9 mouse cellular contexts compared by ENCODE assay signal in the genomic region with DNA sequence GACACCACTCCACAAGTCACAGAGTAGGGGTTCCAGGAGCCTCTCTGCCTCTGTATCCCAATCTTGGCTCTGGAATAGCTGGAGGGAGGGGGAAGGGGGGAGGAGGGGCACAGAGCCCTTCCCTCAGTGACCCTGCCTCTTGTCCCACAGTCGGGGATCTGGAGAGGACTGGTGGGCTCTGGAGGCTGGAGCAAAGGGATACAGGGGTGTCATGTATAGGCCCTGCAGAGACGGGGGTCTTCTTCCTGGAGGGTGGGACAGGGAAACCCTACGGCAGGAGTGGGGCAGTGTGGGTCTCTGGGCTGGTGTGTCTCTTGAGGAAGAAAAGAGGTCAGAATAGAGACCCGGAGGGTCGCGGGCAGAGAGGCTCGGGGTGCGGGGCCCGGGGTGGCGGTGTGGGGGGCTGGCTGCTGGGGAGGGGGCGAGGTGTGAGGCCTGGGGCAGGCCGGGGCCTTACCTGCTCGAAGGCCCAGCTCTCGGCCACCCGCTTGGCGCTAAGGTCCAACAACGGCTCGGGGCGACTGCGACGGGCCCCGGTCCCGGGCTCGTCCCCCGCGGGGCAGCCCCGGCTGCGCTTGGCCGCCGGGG. TPM values are rescaled to one million over a fixed set of nuclear protein-coding genes. Genes with fewer than 3 reads are reported as not detected.
A peak's percentile ranks its signal among the peaks of the same experiment; 100 is the strongest.
DNase-seq lines count a peak whose midpoint lies in the region; ATAC-seq and TF ChIP-seq lines count a peak whose summit lies in the region.
"Had no signal": no experiment of that assay in that cellular context is flagged by ENCODE, and none has a peak within 500 bp of the region (broad histone marks: within the 10 kb centered on the region; RNA-seq: fewer than 3 reads in every experiment).

No protein-coding gene starts in this region.

- no peaks in the 10 kb centered on the region; the same call in 1 of the 2 replicates for H3K36me3 ChIP-seq in embryonic facial prominence, embryonic 11.5 days (replicated peaks; ENCODE audit: control insufficient read depth, insufficient read depth, low read depth, low read length)
- H3K36me3 ChIP-seq in midbrain, embryonic 15.5 days (replicated peaks) = peaks cover 5% of the 10 kb centered on the region; the same call in 1 of the 2 replicates

- H3K9ac ChIP-seq in embryonic facial prominence, embryonic 11.5 days (replicated peaks; ENCODE audit: low read length) = peak overlapping the region; percentile 94
- peak overlapping the region; percentile 99 for H3K9ac ChIP-seq in midbrain, embryonic 15.5 days

- no peak; the same call in 1 of the 2 replicates for TF ChIP-seq CTCF in left cerebral cortex, adult 2 months (IDR thresholded peaks at IDR 0.05)

- H3K4me2 ChIP-seq in embryonic facial prominence, embryonic 11.5 days (ENCODE audit: low read depth, low read length) = peak overlapping the region; percentile 84
- H3K4me2 ChIP-seq in midbrain, embryonic 15.5 days = peak overlapping the region; percentile 88

- intact Hi-C loops in left cerebral cortex, adult 2 months (cut with DNase I) = loop anchor here (2.0 kb wide), 1 partner anchor 20 kb away; the partner anchor contains the start of gene Mri1
- intact Hi-C loops in left cerebral cortex, postnatal 14 days (cut with DNase I) = no loop called here

- peak overlapping the region; percentile 86 for H3K27ac ChIP-seq in left cerebral cortex, adult 2 months
- 0 out of 2 replicates have a peak overlapping the region, but pooled peaks have one; percentile 41 for H3K27ac ChIP-seq in embryonic facial prominence, embryonic 11.5 days (replicated peaks; ENCODE audit: low read depth, low read length)
- H3K27ac ChIP-seq in midbrain, embryonic 15.5 days = peak overlapping the region; percentile 74

- no peaks in the 10 kb centered on the region for H3K9me3 ChIP-seq in embryonic facial prominence, embryonic 11.5 days (replicated peaks; ENCODE audit: control insufficient read depth, low read length)
- H3K9me3 ChIP-seq in midbrain, embryonic 15.5 days = no peaks in the 10 kb centered on the region

- peaks cover 4% of the 10 kb centered on the region for H3K4me1 ChIP-seq in embryonic facial prominence, embryonic 11.5 days (ENCODE audit: control insufficient read depth, insufficient read depth, low read length)
- H3K4me1 ChIP-seq in midbrain, embryonic 15.5 days = peaks cover 39% of the 10 kb centered on the region

- peak overlapping the region; percentile 57 for H3K4me3 ChIP-seq in left cerebral cortex, adult 2 months
- peak overlapping the region; percentile 92 for H3K4me3 ChIP-seq in embryonic facial prominence, embryonic 11.5 days (ENCODE audit: low read depth, low read length)
- H3K4me3 ChIP-seq in midbrain, embryonic 15.5 days = peak overlapping the region; percentile 95

- no peaks in the 10 kb centered on the region for H3K27me3 ChIP-seq in embryonic facial prominence, embryonic 11.5 days (ENCODE audit: control insufficient read depth, insufficient read depth, low read length)
- H3K27me3 ChIP-seq in midbrain, embryonic 15.5 days (replicated peaks) = no peaks in the 10 kb centered on the region

- no peak for DNase-seq in left cerebral cortex, adult 2 months (ENCODE audit: extremely low spot score in 1 of 2, low spot score in 2 of 2)
- DNase-seq in left cerebral cortex, postnatal 14 days (ENCODE audit: low spot score in 2 of 2) = no peak
- DNase-seq in embryonic facial prominence, embryonic 11.5 days (ENCODE audit: low spot score) = peak; percentile 11
- DNase-seq in induced T-regulatory cell, adult 2 months (ENCODE audit: low read depth) = peak; percentile 45
- no peak for DNase-seq in layer of hippocampus, adult 8-10 months (ENCODE audit: low spot score in 2 of 2)
- DNase-seq in spleen, adult 12 weeks (ENCODE audit: low spot score) = no peak
- no peak for DNase-seq in ovary, postnatal 10 days (ENCODE audit: low spot score)

- WGBS in embryonic facial prominence, embryonic 11.5 days = 2% methylated on average over 29 of the region's 30 CpGs
- WGBS in midbrain, embryonic 15.5 days = 0% methylated on average over 26 of the region's 30 CpGs

- peak; percentile 14; the same call in 1 of the 2 replicates for ATAC-seq in embryonic facial prominence, embryonic 11.5 days (replicated peaks; ENCODE audit: insufficient number of reproducible peaks, low FRiP score, low TSS enrichment, low read depth)
- ATAC-seq in midbrain, embryonic 15.5 days (replicated peaks) = peak; percentile 60

RNA-seq across cellular contexts. Expression of gene Zswim4, which starts 0.4 kb away (rescaled TPM):
- 10 to 100 TPM; 15.1 to 17.8 TPM for total RNA-seq in left cerebral cortex, adult 2 months (2021)
- total RNA-seq in left cerebral cortex, postnatal 14 days (2021) = 10 to 100 TPM; 14.1 to 15.0 TPM
- polyA plus RNA-seq in embryonic facial prominence, embryonic 11.5 days (2014; fragmentation: Nextera tagmentation; extraction: Ambion mirVana) = 15.3 and 16.9 TPM in 2 replicates
- polyA plus RNA-seq in midbrain, embryonic 15.5 days (2015; fragmentation: Nextera tagmentation; extraction: Ambion mirVana) = 33.2 and 33.3 TPM in 2 replicates
- total RNA-seq in layer of hippocampus, adult 8-10 months (2022) = 10 to 100 TPM; 15.1 to 17.6 (median 16.6) TPM

RNA-seq across cellular contexts. Expression of gene D8Ertd738e, which starts 13.0 kb away (rescaled TPM):
- total RNA-seq in left cerebral cortex, adult 2 months (2021) = 100 to 1,000 TPM; 124 to 140 TPM
- 100 to 1,000 TPM; 140 to 144 TPM for total RNA-seq in left cerebral cortex, postnatal 14 days (2021)
- polyA plus RNA-seq in embryonic facial prominence, embryonic 11.5 days (2014; fragmentation: Nextera tagmentation; extraction: Ambion mirVana) = 322 and 340 TPM in 2 replicates
- 225 and 244 TPM in 2 replicates for polyA plus RNA-seq in midbrain, embryonic 15.5 days (2015; fragmentation: Nextera tagmentation; extraction: Ambion mirVana)
- total RNA-seq in layer of hippocampus, adult 8-10 months (2022) = 100 to 1,000 TPM in 2 of 4 experiments, 10 to 100 TPM in 2; 94.5 to 137 (median 106) TPM

RNA-seq across cellular contexts. Expression of gene Mri1, which starts 20.6 kb away (rescaled TPM):
- total RNA-seq in left cerebral cortex, adult 2 months (2021) = 10 to 100 TPM; 13.2 to 16.5 TPM
- total RNA-seq in left cerebral cortex, postnatal 14 days (2021) = 10 to 100 TPM; 18.4 to 21.8 TPM
- 50.6 and 54.1 TPM in 2 replicates for polyA plus RNA-seq in embryonic facial prominence, embryonic 11.5 days (2014; fragmentation: Nextera tagmentation; extraction: Ambion mirVana)
- 49.4 and 50.9 TPM in 2 replicates for polyA plus RNA-seq in midbrain, embryonic 15.5 days (2015; fragmentation: Nextera tagmentation; extraction: Ambion mirVana)
- total RNA-seq in layer of hippocampus, adult 8-10 months (2022) = 10 to 100 TPM; 17.8 to 25.8 (median 20.0) TPM

RNA-seq across cellular contexts. Expression of gene Ccdc130, which starts 33.7 kb away (rescaled TPM):
- 10 to 100 TPM; 27.7 to 35.5 TPM for total RNA-seq in left cerebral cortex, adult 2 months (2021)
- total RNA-seq in left cerebral cortex, postnatal 14 days (2021) = 10 to 100 TPM; 24.6 to 26.0 TPM
- 20.3 and 21.2 TPM in 2 replicates for polyA plus RNA-seq in embryonic facial prominence, embryonic 11.5 days (2014; fragmentation: Nextera tagmentation; extraction: Ambion mirVana)
- 22.8 and 26.6 TPM in 2 replicates for polyA plus RNA-seq in midbrain, embryonic 15.5 days (2015; fragmentation: Nextera tagmentation; extraction: Ambion mirVana)
- 10 to 100 TPM; 22.7 to 30.9 (median 27.0) TPM for total RNA-seq in layer of hippocampus, adult 8-10 months (2022)

RNA-seq across cellular contexts. Expression of gene Nanos3, which starts 51.5 kb away (rescaled TPM):
- 1 to 10 TPM; 2.0 to 3.0 TPM for total RNA-seq in left cerebral cortex, adult 2 months (2021)
- 1 to 10 TPM; 2.7 to 4.6 TPM for total RNA-seq in left cerebral cortex, postnatal 14 days (2021)
- polyA plus RNA-seq in embryonic facial prominence, embryonic 11.5 days (2014; fragmentation: Nextera tagmentation; extraction: Ambion mirVana) = 3.9 and 4.7 TPM in 2 replicates
- 8.1 and 8.5 TPM in 2 replicates for polyA plus RNA-seq in midbrain, embryonic 15.5 days (2015; fragmentation: Nextera tagmentation; extraction: Ambion mirVana)
- total RNA-seq in layer of hippocampus, adult 8-10 months (2022) = 1 to 10 TPM; 1.0 to 3.7 (median 2.8) TPM
- total RNA-seq: neutrophil, adult 5-6 weeks had no signal

Comparison
In these comparisons a context has a peak if more than half of its experiments do, and no peak if none do; other contexts are left out.
1. DNase-seq: peak in embryonic facial prominence, embryonic 11.5 days (single experiment) and induced T-regulatory cell, adult 2 months (single experiment); none in left cerebral cortex, adult 2 months (0 of 2), left cerebral cortex, postnatal 14 days (0 of 2), layer of hippocampus, adult 8-10 months (0 of 2), spleen, adult 12 weeks (single experiment) and ovary, postnatal 10 days (single experiment).
2. Peak in every context shown above with its lines, with median percentiles within 50 percentile points of each other: H3K27ac ChIP-seq and H3K4me3 ChIP-seq.